Mouse (Mus musculus) mouse embryonic stem cell (cell line): ENCODE results near the gene Arhgap29.

Experiments
- in situ Hi-C, 2 experiments: fragments of 300-500 bp; cut with MboI; formaldehyde crosslinking; loops; 1 replicate in 1 of 2; 3 replicates in 1 of 2; pipeline ENCODE4 v1.14.3; 2019 to 2020; ENCODE audit warnings: low sequenced_read_pairs in 2 of 2, low pct_unique_long_range_greater_than_20kb in 1 of 2, mixed read lengths in 1 of 2; ENCODE audit not compliant: unreplicated experiment in 1 of 2

Gene Arhgap29

DNA sequence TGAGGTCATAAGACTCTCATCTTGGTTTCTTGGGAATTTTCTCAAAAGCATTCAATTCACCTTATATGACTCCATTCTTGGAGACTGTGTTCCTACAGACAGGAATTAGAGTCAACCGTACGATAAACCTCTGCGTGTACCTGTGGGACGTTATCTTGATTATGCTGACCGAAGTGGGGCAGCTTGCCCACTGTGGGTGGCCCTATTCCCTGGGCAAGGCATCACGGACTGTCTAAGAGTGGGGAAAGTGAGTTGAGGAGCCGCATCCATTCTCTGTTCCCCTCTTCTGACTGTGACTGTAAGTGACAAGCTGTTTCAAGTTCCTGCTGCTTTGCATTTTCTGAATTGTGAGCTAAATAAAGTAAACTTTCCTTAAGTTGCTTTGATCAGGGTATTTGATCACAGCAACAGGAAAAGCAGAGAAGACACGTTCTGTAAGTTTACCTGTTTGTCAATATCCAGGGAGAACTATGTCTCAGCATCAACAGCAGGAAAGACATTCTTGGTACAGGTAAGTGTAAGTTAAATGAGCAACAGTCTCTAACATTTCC is at the start of gene Arhgap29:
Arhgap29 (plus strand) TSS at position 501 of the 551 bp plus-strand sequence.
- in situ Hi-C loops, result loop anchor here (10.0 kb wide), 1 partner anchor 153 kb away; no protein-coding TSS in a partner anchor

DNA sequence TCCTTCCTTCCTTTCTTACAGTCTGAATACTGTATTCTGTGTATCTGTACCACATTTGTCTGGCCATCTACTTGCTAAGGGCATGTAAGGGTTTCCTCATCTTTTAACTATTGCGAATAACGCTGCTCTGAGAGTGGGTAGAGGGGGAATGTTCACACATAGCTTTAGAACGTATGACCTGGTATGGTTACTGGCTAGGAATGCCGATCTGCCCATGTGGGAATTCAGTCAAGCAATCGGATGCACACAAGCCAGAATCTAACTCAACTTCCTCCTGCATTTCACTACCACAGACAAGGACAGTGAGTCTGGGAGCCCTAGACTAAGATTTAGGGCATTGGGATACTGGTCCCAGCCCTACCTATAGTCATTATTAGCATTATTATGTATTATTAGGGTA is 49.6 kb upstream of the Arhgap29 start:
- in situ Hi-C loops, result no loop called here

GRCm38 (mm10) chr3:121903286-121903685 is 49.1 kb upstream of the Arhgap29 start:
- in situ Hi-C loops, result no loop called here

DNA sequence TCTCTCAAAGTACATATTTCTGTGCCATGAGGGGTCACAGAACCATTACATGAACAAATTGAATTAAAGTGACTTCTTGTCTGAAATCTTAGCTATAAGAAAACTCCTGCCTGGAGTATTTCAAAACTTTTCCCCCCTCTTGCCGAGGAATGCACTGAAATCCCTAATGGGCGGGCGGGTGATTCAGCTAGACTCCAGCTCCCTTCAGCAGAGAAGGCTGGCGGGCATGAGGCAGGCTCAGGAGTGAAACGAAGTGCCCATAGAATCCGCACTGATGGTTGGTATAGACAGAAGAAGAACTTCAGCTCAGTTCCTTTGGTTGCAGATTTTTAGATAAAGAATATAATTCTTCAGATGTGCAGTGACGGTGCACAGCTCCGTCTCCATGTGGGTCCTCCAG is 48.6 kb upstream of the Arhgap29 start:
- in situ Hi-C loops, result no loop called here

GRCm38 (mm10) chr3:121904476-121904875 is 47.9 kb upstream of the Arhgap29 start:
- in situ Hi-C loops, result no loop called here

- in situ Hi-C loops, result no loop called here
Observed at GRCm38 (mm10) chr3:121906623-121907022, 45.7 kb upstream of the Arhgap29 start.

DNA sequence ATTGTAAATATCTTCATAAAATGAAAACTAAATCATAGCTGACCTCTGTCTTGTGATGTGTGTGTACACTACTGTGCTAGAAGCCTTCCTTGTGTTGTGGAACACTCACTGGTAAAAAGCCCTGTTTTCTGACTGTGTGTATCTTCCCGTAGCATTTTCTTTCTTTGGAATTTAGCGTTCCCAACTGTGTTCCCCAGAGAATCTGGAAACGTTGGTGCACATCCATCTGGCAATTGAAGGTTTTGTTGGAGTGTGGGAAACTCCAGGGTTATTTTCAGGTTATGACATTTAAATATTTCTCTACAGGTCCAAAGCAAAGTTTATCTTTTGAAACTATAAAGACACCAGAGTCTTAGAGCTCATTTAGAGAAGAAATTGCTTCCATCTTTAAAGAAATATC is 43.2 kb upstream of the Arhgap29 start:
- in situ Hi-C loops, result no loop called here

GRCm38 (mm10) chr3:121913476-121913875 is 38.9 kb upstream of the Arhgap29 start:
- in situ Hi-C loops, result loop anchor here in 1 of 2 experiments (5.0 kb wide), 1 partner anchor 34 kb away; no protein-coding TSS in a partner anchor

GRCm38 (mm10) chr3:121914459-121915185 is 37.7 kb upstream of the Arhgap29 start:
- in situ Hi-C loops, result loop anchor here in 1 of 2 experiments (5.0 kb wide), 1 partner anchor 33 kb away; no protein-coding TSS in a partner anchor

DNA sequence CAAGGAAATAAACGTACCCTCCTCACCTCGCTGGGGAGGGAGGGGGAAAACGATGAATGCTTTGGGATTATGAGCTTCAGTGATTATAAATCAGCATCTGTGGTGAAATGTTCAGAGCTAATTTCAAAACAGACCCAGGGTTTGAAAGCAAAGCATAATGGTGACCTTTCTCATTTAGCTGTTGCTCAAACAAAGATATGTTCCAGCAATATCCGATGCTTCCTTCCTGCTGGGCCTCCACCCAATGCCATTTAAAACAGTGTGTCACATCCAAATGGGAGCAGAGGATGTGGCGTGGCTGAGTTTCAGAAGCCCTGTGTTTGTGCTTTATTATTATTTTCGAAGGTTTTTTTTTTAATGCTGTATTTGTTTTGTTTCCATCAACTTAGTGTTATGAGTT is 37.1 kb upstream of the Arhgap29 start:
- in situ Hi-C loops, result no loop called here

DNA sequence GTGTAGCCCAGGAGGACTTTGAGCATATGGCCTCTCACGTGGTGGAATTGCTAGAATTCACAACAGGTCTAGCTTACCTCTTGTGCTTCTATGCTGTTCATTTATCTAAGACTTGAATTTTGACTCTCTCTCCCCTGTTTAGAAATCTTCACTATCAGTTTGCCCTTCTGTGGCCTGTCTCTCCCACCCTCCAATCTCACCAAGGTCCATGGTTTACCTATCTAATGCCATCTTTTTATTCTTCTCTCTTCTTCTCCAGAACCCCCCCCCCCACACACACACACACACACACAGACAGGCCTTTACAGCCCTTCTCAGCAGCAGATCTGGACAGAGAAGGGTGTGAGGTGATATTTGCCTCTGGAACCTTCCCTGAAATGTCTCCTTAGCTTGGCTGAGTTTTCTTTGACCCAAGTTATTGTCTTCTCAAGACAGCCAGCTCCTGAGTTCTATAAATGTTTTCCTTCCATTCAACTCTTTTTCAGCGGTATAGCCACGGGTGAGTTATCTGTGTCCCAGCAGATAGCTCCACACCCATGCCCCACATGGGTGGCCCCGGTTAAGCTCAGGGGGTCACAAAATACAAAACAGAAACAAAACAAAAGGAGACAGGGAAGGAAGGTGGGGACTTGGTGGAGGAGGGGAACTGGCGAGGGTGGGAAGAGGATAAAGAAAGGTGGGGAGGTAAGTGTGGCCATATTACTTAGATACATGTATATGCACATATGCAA is 35.4 kb upstream of the Arhgap29 start:
- in situ Hi-C loops, result no loop called here

GRCm38 (mm10) chr3:121917658-121918057 is 34.7 kb upstream of the Arhgap29 start:
- in situ Hi-C loops, result no loop called here

GRCm38 (mm10) chr3:121919961-121920360 is 32.4 kb upstream of the Arhgap29 start:
- in situ Hi-C loops, result no loop called here

- in situ Hi-C loops, result no loop called here
Observed at GRCm38 (mm10) chr3:121920769-121921168, 31.6 kb upstream of the Arhgap29 start.

GRCm38 (mm10) chr3:121924768-121925486 is 27.4 kb upstream of the Arhgap29 start:
- in situ Hi-C loops, result no loop called here

DNA sequence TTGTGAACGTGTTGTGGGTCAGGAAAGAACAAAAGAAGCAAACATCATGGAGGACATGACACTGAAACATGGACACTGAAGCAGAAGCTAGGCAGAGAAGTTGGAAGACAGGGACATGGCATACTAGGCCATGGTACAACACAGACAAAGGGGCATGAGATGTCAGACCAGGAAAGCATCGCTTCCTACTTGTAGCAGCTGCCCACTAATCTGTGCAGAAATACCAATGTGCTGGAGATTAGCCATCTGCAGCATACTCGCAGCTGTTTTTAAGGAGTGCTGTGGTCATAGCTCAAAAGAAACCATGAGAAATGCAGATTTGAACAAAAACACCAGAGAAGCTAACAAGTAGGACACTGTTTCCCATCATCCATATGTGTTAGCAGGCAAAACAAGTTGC is 24.7 kb upstream of the Arhgap29 start:
- in situ Hi-C loops, result no loop called here

DNA sequence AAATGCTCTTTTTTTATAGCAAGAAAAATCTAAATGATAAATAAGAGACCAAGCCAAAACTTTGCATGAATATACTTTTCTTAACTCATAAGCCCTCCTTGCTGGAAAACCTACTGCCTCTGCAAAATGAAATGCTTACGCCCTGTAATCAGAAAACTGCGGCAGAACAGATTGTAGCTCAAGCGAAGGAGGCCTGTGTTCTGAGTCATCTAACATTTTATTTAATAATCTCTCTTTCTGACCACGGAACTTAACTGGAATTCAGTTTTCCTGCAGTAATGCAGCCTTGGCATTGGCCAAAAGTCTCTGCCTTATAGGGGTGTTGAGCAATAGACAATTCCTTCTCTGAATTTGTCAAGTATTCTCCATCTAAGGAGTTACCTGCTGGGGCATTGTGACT is 19.5 kb upstream of the Arhgap29 start:
- in situ Hi-C loops, result no loop called here

DNA sequence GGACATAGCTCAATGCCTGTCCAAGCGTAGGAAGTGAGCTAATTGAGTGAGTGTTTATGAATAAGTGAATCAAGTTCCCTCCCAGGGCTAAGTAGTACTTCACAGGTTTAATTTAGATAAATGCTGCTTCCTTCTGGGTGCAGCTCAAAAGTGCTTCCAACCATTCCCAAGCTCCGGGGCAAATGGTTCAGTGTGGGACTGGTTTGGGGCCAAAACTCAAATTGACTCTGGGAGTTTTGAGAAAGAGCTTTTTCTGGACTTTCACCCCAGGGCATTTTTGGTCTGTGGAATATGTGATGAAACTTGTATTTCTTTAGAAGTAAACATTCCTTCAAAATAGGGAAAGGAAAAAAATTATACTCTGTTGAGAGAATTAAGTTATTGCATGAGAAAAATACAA is 16.1 kb upstream of the Arhgap29 start:
- in situ Hi-C loops, result no loop called here

- in situ Hi-C loops, result no loop called here
Observed at GRCm38 (mm10) chr3:121937036-121937435, 15.3 kb upstream of the Arhgap29 start.
